21 mouse cellular contexts compared by ENCODE assay signal in genomic region chr11:61611197-61611596, GRCm38 (mm10). TPM values are rescaled to one million over a fixed set of nuclear protein-coding genes. Genes with fewer than 3 reads are reported as not detected.
DNase-seq lines count a peak whose midpoint lies in the region; ATAC-seq lines count a peak whose summit lies in the region.
"Had no signal": no experiment of that assay in that cellular context is flagged by ENCODE, and none has a peak within 500 bp of the region (broad histone marks: within the 10 kb centered on the region; RNA-seq: fewer than 3 reads in every experiment).

No protein-coding gene starts in this region.

- DNase-seq in frontal cortex, postnatal 10 days (ENCODE audit: low spot score in 2 of 2), result no peak
- DNase-seq in heart, adult 11 months, result peak; percentile 58
- no peak for DNase-seq in heart, adult 9 months (ENCODE audit: low spot score in 2 of 2)
- DNase-seq in right cerebral cortex, adult 2 months (ENCODE audit: low spot score in 2 of 2), result peak; percentile 31 to 32
- DNase-seq in right cerebral cortex, postnatal 10 days (ENCODE audit: low spot score in 2 of 2), result no peak
- DNase-seq: adrenal gland, adult 8-10 months; adrenal gland, postnatal 14 days; adrenal gland, postnatal 36 days; B cell, adult 2 months; cerebellum, adult 11-12 months; cerebellum, adult 2 months; cerebellum, adult 9-10 months; cerebellum, postnatal 10 days; cerebellum, postnatal 25 days had no signal

- peak; percentile 69; the same call in 1 of the 2 replicates for ATAC-seq in frontal cortex, adult (ENCODE audit: low TSS enrichment)
- ATAC-seq in erythroblast, adult 5-6 weeks (replicated peaks; ENCODE audit: low FRiP score, poor library complexity, severe bottlenecking), result no peak
- ATAC-seq: activated CD4-positive, CD25-positive, alpha-beta regulatory T cell, adult 4 months; CD4-positive, CD25-positive, alpha-beta regulatory T cell, adult 4 months; forebrain, embryonic 14.5 days; forebrain, embryonic 16.5 days; Patski had no signal

RNA-seq across cellular contexts. Expression of gene Epn2, which starts 31.7 kb away (rescaled TPM):
- total RNA-seq in erythroblast, adult 5-6 weeks (2015; ENCODE audit: low replicate concordance), result not detected in 2 replicates
- 2.0 TPM in 1 of 2 replicates, not detected in the other for total RNA-seq in erythroblast, adult 5-6 weeks (2017; ENCODE audit: low replicate concordance)

RNA-seq across cellular contexts. Expression of gene Grap, which starts 41.9 kb away (rescaled TPM):
- total RNA-seq in erythroblast, adult 5-6 weeks (2015; ENCODE audit: low replicate concordance), result not detected in 2 replicates
- 0.56 TPM in 1 of 2 replicates, not detected in the other for total RNA-seq in erythroblast, adult 5-6 weeks (2017; ENCODE audit: low replicate concordance)

Comparison
In these comparisons a context has a peak if more than half of its experiments do, and no peak if none do; other contexts are left out.
1. DNase-seq: peak in heart, adult 11 months (single experiment) and right cerebral cortex, adult 2 months (2 of 2); none in frontal cortex, postnatal 10 days (0 of 2), heart, adult 9 months (0 of 2) and right cerebral cortex, postnatal 10 days (0 of 2).